Mouse (Mus musculus) layer of hippocampus, adult 6 months (tissue): ENCODE measurements around the gene Hsh2d. TPM values are rescaled to one million over a fixed set of nuclear protein-coding genes. Genes with fewer than 3 reads are reported as not detected.

ENCODE experiments used
- long read RNA-seq, 2 experiments: library from polyadenylated mRNA; unstranded; transcript quantifications; one replicate each; pipeline ENCODE4 v2.0.0; 2019 to 2020
- polyA plus RNA-seq: library from polyadenylated mRNA; unstranded; fragments of <200 nt; fragmentation: Nextera tagmentation; gene quantifications from 2 replicates; pipeline ENCODE4 v1.2.3, GENCODE M21; 2021

Hsh2d gene
- not detected in 2 replicates for polyA plus RNA-seq
- long read RNA-seq, experiment 1: 0 reads
- long read RNA-seq, experiment 2: 0 reads

DNA sequence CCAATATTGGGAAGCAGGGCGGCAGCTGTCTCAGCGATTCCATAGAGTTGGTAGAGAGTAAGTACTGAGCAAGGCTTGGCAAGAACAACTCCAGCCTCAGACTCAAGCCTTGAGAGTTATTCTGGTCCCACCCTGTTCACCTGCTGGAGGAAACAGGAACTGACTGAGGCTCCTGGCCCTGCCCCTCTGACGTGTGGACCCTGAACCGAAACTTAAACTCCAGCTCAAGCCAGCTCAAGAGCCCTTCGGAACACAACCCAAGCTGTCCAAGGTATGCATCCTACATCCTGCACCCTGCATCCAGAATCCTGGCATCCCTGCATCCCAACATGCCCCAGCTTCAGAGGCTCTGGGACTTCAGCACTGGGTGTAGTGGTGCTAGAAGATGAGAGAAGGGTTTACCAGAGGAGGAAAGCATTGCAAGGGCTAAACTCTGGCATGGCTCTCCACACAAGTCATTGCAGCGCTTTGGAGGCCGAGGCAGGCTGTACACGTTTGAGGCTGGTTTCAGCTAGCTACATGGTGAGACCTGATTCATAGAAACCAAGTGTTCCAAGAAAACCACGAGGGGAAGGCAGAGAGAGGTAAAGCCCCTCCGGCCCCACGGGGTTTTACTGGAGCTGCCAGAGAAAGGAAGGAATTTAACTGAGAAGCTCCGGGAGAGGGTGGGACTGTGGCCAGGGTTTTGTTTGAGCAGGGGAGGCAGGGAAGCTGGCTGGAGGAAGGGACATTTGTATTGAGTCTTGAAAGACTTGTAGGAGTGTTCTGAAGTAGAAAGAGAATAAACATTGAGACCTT lies at the start of gene Hsh2d:
TSS of gene Hsh2d (plus strand) at position 222 of the 798 bp plus-strand sequence.

DNA sequence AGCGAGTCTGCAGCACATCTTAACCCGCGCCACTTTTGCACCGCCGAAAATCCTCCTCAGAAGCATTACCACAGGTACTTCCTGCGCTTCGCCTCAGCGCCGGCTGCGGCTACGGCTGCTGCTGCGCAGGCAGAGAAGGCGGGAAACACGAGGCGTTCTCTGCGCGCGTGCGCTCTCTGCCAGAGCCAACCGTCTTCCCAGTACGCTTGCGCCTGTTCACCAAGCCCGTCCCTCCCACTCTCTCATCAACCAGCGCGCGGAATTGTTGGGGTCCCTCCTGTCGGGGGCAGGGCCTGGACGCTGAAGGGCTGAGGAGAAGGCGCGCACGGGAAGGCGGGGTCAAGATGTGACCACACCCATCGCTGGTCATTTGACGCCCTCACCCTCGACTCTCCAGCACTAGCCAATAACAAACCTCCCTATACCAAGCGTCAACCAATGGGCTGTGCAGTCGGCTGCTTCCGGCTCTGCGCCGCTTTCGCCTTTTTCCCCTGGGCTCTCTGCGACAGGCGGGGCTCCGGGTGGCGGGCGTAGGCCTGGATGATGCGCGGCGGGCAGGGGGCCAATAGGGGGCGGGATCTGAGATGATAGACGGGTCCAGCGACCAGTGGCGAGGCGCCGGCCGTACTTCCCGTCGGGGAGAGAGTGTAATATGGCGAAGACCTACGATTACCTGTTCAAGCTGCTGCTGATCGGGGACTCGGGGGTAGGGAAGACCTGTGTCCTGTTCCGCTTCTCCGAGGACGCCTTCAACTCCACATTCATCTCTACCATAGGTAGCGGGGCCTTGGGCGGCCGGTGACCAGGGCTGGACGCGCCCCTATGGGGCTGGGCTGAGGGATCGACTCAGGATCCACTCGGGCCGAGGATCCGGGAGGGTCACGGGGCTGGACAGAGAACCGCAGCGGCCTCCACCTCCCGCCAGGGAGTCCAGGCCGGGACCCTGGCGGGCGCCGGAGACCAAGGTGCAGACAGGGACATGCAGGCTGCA lies 28.4 kb upstream of the Hsh2d start, which contains the start of gene Rab8a:
TSS of gene Rab8a (plus strand) at position 494 of the 991 bp plus-strand sequence.

DNA sequence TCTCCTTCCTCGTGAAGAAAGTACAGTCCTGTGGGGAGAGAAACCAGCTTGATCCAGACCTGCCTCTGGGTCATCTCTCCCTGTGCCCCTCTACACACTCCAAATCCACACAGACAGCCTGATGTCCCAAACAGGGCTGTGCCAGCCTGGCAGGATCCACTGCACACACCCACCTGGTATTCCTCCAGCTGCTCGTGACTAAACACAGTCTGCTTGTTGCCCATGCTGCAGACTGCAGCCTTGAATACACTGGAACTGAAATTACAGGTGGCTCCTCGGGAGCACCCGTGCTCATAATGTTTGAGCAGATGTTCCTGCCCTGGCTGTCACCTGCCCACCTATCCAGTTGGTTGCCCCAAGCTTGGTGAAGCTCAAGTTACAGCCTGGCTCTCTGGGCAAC lies 23.3 kb downstream of the Hsh2d start, which contains the start of gene Cib3:
TSS of gene Cib3 (minus strand) at position 87 of the 400 bp plus-strand sequence.

DNA sequence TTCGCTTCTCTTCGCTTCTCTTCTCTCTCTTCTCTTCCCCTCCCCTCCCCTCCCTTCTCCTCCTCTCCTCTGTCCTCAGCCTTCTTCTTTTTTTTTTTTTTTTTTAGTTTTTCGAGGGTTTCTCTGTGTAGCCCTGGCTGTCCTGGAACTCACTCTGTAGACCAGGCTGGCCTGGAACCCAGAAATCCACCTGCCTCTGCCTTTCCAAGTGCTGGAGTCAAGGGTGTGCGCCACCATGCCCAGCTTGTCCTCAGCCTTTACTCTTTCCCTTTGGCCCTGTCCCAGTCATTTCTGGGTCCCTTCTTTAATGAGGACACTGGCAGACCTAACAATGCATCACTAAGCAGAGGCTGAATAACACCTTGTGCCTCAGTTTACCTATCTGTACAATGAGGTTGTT lies 24.1 kb downstream of the Hsh2d start, which contains the start of gene Gm11034:
TSS of gene Gm11034 (minus strand) at position 101 of the 400 bp plus-strand sequence.

DNA sequence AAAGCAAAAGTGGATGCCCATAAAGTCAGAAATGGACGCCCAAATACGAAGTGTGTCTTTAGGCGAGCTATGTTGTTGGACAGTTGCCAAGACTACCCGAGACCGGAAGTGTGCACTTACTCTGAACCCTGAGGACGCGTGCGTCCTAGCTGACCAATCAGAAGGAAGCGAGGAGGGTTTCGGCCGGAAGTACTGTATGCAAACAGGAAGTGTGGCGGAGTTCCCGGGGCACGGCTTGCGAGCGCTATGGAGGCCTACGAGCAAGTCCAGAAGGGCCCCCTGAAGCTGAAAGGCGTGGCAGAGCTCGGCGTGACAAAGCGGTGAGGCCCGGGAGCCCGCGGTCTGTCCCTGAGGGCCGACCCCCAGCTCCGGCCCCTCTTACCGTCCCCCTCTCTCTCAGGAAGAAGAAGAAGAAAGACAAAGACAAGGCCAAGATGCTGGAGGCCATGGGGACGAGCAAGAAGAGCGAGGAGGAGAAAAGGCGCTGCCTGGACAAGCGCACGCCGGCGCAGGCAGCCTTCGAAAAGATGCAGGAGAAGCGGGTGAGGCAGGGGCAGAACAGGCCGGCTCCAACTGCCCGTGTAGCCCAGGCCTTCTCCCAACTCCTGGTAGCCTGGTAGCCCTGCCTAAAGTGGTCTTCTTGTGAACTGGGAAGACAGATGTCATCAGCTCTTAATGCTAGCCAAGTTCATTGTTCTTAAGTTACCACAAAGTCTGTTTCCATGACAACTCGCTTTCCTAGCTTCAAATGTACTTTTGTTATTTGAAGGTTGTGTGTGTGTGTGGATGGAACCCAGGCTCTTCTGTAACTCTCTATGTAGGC lies 30.3 kb downstream of the Hsh2d start, which contains the start of gene Fam32a:
TSS of gene Fam32a (plus strand) at position 190 of the 823 bp plus-strand sequence.

DNA sequence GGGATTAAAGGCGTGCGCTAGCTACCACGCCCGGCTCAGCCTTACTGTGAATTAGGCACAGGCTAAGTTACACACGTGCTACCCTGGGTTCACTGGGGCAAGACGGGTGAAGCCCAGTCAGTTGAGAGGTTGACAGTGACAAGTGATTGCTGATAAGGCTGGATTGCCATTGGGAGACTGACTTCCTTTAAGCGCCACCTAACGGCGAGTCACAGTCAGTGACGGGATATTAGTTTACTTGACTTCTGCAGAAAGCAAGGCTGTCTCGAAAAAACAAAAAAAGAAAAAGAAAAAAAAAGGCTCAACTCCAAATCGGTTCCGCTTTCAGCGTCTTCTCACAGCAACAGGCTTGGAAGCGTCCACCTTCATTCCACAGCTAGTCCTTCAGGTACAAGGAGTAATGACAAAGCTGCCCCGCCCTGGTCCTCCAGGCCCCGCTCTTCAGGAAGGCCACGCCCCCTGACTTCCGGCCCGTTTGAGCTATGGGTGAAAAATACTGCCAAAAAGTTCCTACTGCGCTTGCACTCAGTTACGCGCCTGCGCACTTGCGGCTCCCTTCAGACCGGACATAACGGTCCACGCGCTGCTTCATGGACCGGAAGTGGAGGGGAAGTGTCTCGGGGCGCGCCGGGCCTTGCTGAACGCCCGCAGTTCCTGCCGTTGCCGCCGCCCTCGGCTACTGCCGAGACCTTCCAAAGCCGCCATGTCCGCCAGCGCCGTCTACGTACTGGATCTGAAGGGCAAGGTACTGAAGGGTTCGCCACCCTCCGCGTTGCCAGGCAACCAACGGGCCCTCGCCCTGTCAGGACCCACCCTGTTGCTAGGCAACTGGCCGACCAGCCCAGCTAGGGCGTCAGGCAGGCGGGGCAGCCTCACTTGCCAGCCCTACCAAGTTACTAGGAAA lies 50.3 kb downstream of the Hsh2d start, which contains the start of gene Ap1m1:
TSS of gene Ap1m1 (plus strand) at position 520 of the 904 bp plus-strand sequence.

Other genes starting within 250 kb of the Hsh2d start
- 10.0 and 12.2 TPM in 2 replicates for gene Zfp961, start 238.6 kb upstream of the Hsh2d start, polyA plus RNA-seq
- gene Cyp4f18, start 180.0 kb upstream of the Hsh2d start, polyA plus RNA-seq: 0.30 TPM in 1 of 2 replicates, not detected in the other
- gene Olfr372, start 148.4 kb upstream of the Hsh2d start, polyA plus RNA-seq: not detected in 2 replicates
- gene Olfr373, start 106.5 kb upstream of the Hsh2d start, polyA plus RNA-seq: not detected in 2 replicates
- gene Olfr374, start 82.6 kb upstream of the Hsh2d start, polyA plus RNA-seq: not detected in 2 replicates
- 25.5 and 26.8 TPM in 2 replicates for gene Tpm4, start 54.7 kb upstream of the Hsh2d start, polyA plus RNA-seq
- 50.2 and 54.8 TPM in 2 replicates for gene Rab8a, start 28.4 kb upstream of the Hsh2d start, polyA plus RNA-seq
- gene Cib3, start 23.2 kb downstream of the Hsh2d start, polyA plus RNA-seq: not detected in 2 replicates
- gene Gm11034, start 24.0 kb downstream of the Hsh2d start, polyA plus RNA-seq: not detected in 2 replicates
- gene Fam32a, start 30.1 kb downstream of the Hsh2d start, polyA plus RNA-seq: 54.1 and 54.6 TPM in 2 replicates
- gene Ap1m1, start 50.4 kb downstream of the Hsh2d start, polyA plus RNA-seq: 92.6 and 104 TPM in 2 replicates
- 8.9 and 9.6 TPM in 2 replicates for gene Gm10282, start 115.6 kb downstream of the Hsh2d start, polyA plus RNA-seq
- 0.63 and 0.69 TPM in 2 replicates for gene Klf2, start 129.4 kb downstream of the Hsh2d start, polyA plus RNA-seq
- 18.8 and 19.3 TPM in 2 replicates for gene Eps15l1, start 231.8 kb downstream of the Hsh2d start, polyA plus RNA-seq